Mouse (Mus musculus) thymus, postnatal 0 days (tissue): Measurements from ENCODE around the gene Yipf3. TPM values are rescaled to one million over a fixed set of nuclear protein-coding genes. Genes with fewer than 3 reads are reported as not detected.

Experiments
- DNase-seq: peaks from one replicate; pipeline ENCODE4 v3.0.0-alpha.2; 2015; ENCODE audit warnings: low spot score
- polyA plus RNA-seq: library from polyadenylated mRNA; unstranded; fragments of >200 nt; fragmentation: Nextera tagmentation; extraction: Ambion mirVana; gene quantifications from 2 replicates; pipeline ENCODE4 v1.2.1, GENCODE M21; 2015

Gene Yipf3
- polyA plus RNA-seq, 1 experiment from 2014 or later: 119 TPM

GRCm38 (mm10) chr17:46254106-46254505 is 6.2 kb downstream of the Yipf3 start:
- DNase-seq: no peak

GRCm38 (mm10) chr17:46255147-46255546 is 7.3 kb downstream of the Yipf3 start:
- no peak for DNase-seq

- no peak for DNase-seq
Observed at GRCm38 (mm10) chr17:46258279-46259053, 10.6 kb downstream of the Yipf3 start.

GRCm38 (mm10) chr17:46259675-46260074 is 11.8 kb downstream of the Yipf3 start:
- no peak for DNase-seq

GRCm38 (mm10) chr17:46262201-46262694 is 14.4 kb downstream of the Yipf3 start:
- DNase-seq: no peak

GRCm38 (mm10) chr17:46265502-46265901 is 17.6 kb downstream of the Yipf3 start:
- no peak for DNase-seq

GRCm38 (mm10) chr17:46265918-46266618 is 18.2 kb downstream of the Yipf3 start:
- peak; percentile 77 for DNase-seq

GRCm38 (mm10) chr17:46266986-46267385 is 19.1 kb downstream of the Yipf3 start:
- DNase-seq: no peak

GRCm38 (mm10) chr17:46267511-46267910 is 19.6 kb downstream of the Yipf3 start:
- no peak for DNase-seq

GRCm38 (mm10) chr17:46268026-46268720 is 20.3 kb downstream of the Yipf3 start:
- DNase-seq: no peak

- no peak for DNase-seq
Observed at GRCm38 (mm10) chr17:46269771-46270534, 22.1 kb downstream of the Yipf3 start.

- DNase-seq: no peak
Observed at GRCm38 (mm10) chr17:46272058-46272457, 24.2 kb downstream of the Yipf3 start.

- no peak for DNase-seq
Observed at GRCm38 (mm10) chr17:46272675-46273074, 24.8 kb downstream of the Yipf3 start.

- DNase-seq: no peak
Observed at GRCm38 (mm10) chr17:46273803-46274236, 25.9 kb downstream of the Yipf3 start.

- no peak for DNase-seq
Observed at GRCm38 (mm10) chr17:46274465-46274864, 26.6 kb downstream of the Yipf3 start.

- DNase-seq: no peak
Observed at GRCm38 (mm10) chr17:46275034-46275433, 27.2 kb downstream of the Yipf3 start.

- no peak for DNase-seq
Observed at GRCm38 (mm10) chr17:46275506-46275905, 27.6 kb downstream of the Yipf3 start.

- no peak for DNase-seq
Observed at GRCm38 (mm10) chr17:46277586-46277985, 29.7 kb downstream of the Yipf3 start.

- no peak for DNase-seq
Observed at GRCm38 (mm10) chr17:46278011-46278765, 30.3 kb downstream of the Yipf3 start.

- DNase-seq: peak; percentile 83
Observed at GRCm38 (mm10) chr17:46282483-46283123, 34.7 kb downstream of the Yipf3 start, which contains the start of gene Tjap1. Tjap1 (minus strand) TSS chr17:46283026.
